Mouse (Mus musculus): ENCODE measurements at regions not wholly inside any gene's neighbourhood (a gene's known extent, or its start where the extent isn't known, plus 50 kb on each side); places are given as distances from the start of the nearest gene placed in this dataset.

DNA sequence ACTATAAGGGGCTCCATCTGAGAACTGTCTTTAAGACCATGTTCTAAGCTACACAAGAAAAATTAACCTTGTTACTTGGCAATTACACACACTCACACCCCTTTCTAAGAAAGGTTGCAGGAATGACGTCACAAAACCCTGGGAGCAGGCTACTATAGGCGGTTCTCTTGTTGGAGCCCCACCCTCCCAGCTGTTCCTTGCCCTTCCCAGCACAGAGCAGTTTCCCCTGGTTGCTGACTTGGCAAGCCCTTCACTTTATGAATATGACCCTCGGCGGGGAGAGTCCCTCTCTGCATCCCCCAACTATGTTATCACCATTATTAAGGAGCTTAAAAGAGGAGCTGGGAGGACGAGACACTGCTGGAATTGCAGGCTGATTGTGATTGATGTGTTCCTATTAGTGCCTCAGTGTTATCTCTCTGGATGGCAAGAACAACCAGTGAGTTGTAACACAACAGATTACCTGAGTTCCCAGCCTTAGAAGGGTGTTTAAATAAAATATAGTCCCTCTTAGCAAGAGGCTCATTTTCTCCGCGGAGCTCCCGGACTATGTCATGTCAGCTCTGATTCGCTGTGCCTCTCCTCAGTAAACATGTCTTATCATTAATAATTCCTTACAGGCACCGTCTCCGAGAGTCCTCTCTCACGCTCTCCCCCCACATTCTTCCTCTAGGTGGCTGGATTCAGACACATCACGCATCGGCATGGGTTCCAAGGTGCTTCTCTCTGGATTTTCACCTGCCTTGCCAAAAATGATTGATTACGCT is 105.7 kb downstream of the Insig2 start:
- no peak for TF ChIP-seq EP300 (IDR thresholded peaks at IDR 0.05; ENCODE audit: low read depth)
- TF ChIP-seq CTCF (IDR thresholded peaks at IDR 0.05; ENCODE audit: low read depth): no peak
